Mouse (Mus musculus) lung, postnatal 0 days (tissue): ENCODE data around the gene Insrr.

ENCODE experiments used
- CTCF ChIP-seq: IDR thresholded peaks from 2 replicates; pipeline ENCODE4 v1.5.1; 2016; ENCODE audit warnings: antibody characterized with exemption, mild to moderate bottlenecking
- EP300 ChIP-seq: IDR thresholded peaks from 2 replicates; pipeline ENCODE4 v1.6.1; 2016; ENCODE audit warnings: antibody characterized with exemption, mild to moderate bottlenecking, control low read depth

DNA sequence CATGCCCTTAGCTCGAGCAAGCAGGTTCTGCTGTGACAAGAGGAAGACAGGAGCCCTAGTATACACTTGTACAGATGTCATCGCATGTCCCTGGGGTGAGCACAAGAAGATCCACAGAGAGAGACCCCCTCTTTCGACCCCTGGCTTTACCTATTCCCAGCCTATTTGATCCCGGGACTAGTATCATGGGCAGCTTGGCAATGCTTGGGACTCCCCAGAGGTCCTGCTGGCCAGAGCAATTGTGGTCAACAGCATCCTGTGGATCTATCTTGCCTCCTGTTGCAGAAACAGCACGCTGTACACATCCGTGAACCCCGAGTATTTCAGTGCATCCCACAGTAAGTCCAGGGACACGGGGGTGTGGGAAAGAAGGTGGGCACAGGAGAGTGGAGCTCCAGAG is 14.5 kb downstream of the Insrr start:
- TF ChIP-seq EP300 (no peak), CTCF (no peak)
